Mouse (Mus musculus): ENCODE measurements at regions not wholly inside any gene's neighbourhood (a gene's known extent, or its start where the extent isn't known, plus 50 kb on each side); places are given as distances from the start of the nearest gene placed in this dataset.

- no peak for DNase-seq (ENCODE audit: low spot score)
- ATAC-seq (replicated peaks; ENCODE audit: low FRiP score, low TSS enrichment, low read depth): no peak
- H3K27me3 ChIP-seq (replicated peaks; ENCODE audit: control insufficient read depth, insufficient read depth, low read length): no peaks in the 10 kb centered on the region
- no peak overlapping the region for H3K27ac ChIP-seq (ENCODE audit: low read depth)
- H3K9ac ChIP-seq (ENCODE audit: low read length): no peak overlapping the region
- H3K4me3 ChIP-seq (ENCODE audit: low read depth, low read length): no peak overlapping the region
- no peak overlapping the region for H3K4me2 ChIP-seq (ENCODE audit: low read length)
- no peaks in the 10 kb centered on the region for H3K36me3 ChIP-seq (ENCODE audit: control insufficient read depth, insufficient read depth, low read length)
- 88% methylated on average over 8 of the region's 8 CpGs for WGBS
- no peaks in the 10 kb centered on the region for H3K9me3 ChIP-seq (ENCODE audit: control insufficient read depth, low read length)
- no peaks in the 10 kb centered on the region for H3K4me1 ChIP-seq (replicated peaks; ENCODE audit: control insufficient read depth, insufficient read depth, low read length)
Observed at GRCm38 (mm10) chr8:113051770-113052473, 482.1 kb downstream of the Cntnap4 start.

- Histone ChIP-seq H3K9me3 (ENCODE audit: control insufficient read depth, low read length) (no peaks in the 10 kb centered on the region), H3K27me3 (replicated peaks; ENCODE audit: control insufficient read depth, insufficient read depth, low read length) (no peaks in the 10 kb centered on the region), H3K36me3 (ENCODE audit: control insufficient read depth, insufficient read depth, low read length) (no peaks in the 10 kb centered on the region), H3K4me3 (ENCODE audit: low read depth, low read length) (no peak overlapping the region), H3K4me1 (replicated peaks; ENCODE audit: control insufficient read depth, insufficient read depth, low read length) (no peaks in the 10 kb centered on the region), H3K9ac (ENCODE audit: low read length) (no peak overlapping the region), H3K4me2 (ENCODE audit: low read length) (no peak overlapping the region), H3K27ac (ENCODE audit: low read depth) (no peak overlapping the region)
- 73% methylated on average over 2 of the region's 2 CpGs for WGBS
- ATAC-seq (replicated peaks; ENCODE audit: low FRiP score, low TSS enrichment, low read depth) (no peak), DNase-seq (ENCODE audit: low spot score) (no peak)
Observed at GRCm38 (mm10) chr8:113065246-113066169, 495.7 kb downstream of the Cntnap4 start.

- no peak for DNase-seq (ENCODE audit: low spot score)
- Histone ChIP-seq H3K36me3 (ENCODE audit: control insufficient read depth, insufficient read depth, low read length) (no peaks in the 10 kb centered on the region), H3K4me3 (ENCODE audit: low read depth, low read length) (no peak overlapping the region), H3K27me3 (replicated peaks; ENCODE audit: control insufficient read depth, insufficient read depth, low read length) (no peaks in the 10 kb centered on the region), H3K27ac (ENCODE audit: low read depth) (no peak overlapping the region), H3K9me3 (ENCODE audit: control insufficient read depth, low read length) (no peaks in the 10 kb centered on the region), H3K4me2 (ENCODE audit: low read length) (no peak overlapping the region), H3K4me1 (replicated peaks; ENCODE audit: control insufficient read depth, insufficient read depth, low read length) (no peaks in the 10 kb centered on the region), H3K9ac (ENCODE audit: low read length) (no peak overlapping the region)
- no peak for ATAC-seq (replicated peaks; ENCODE audit: low FRiP score, low TSS enrichment, low read depth)
- 87% methylated on average over 6 of the region's 6 CpGs for WGBS
Observed at GRCm38 (mm10) chr8:113066170-113066708, 496.4 kb downstream of the Cntnap4 start.

GRCm38 (mm10) chr8:113083976-113084375 is 514.1 kb downstream of the Cntnap4 start:
- WGBS: 87% methylated on average over 2 of the region's 2 CpGs
- DNase-seq (ENCODE audit: low spot score) (no peak), ATAC-seq (replicated peaks; ENCODE audit: low FRiP score, low TSS enrichment, low read depth) (no peak)
- no peaks in the 10 kb centered on the region for H3K9me3 ChIP-seq (ENCODE audit: control insufficient read depth, low read length)
- no peak overlapping the region for H3K4me3 ChIP-seq (ENCODE audit: low read depth, low read length)
- no peak overlapping the region for H3K4me2 ChIP-seq (ENCODE audit: low read length)
- H3K27ac ChIP-seq (ENCODE audit: low read depth): no peak overlapping the region
- H3K36me3 ChIP-seq (ENCODE audit: control insufficient read depth, insufficient read depth, low read length): no peaks in the 10 kb centered on the region
- H3K9ac ChIP-seq (ENCODE audit: low read length): no peak overlapping the region
- H3K4me1 ChIP-seq (replicated peaks; ENCODE audit: control insufficient read depth, insufficient read depth, low read length): no peaks in the 10 kb centered on the region
- no peaks in the 10 kb centered on the region for H3K27me3 ChIP-seq (replicated peaks; ENCODE audit: control insufficient read depth, insufficient read depth, low read length)

- H3K36me3 ChIP-seq (ENCODE audit: control insufficient read depth, insufficient read depth, low read length): no peaks in the 10 kb centered on the region
- H3K4me3 ChIP-seq (ENCODE audit: low read depth, low read length): no peak overlapping the region
- H3K27me3 ChIP-seq (replicated peaks; ENCODE audit: control insufficient read depth, insufficient read depth, low read length): no peaks in the 10 kb centered on the region
- WGBS: 71% methylated on average over 1 of the region's 1 CpGs
- H3K27ac ChIP-seq (ENCODE audit: low read depth): no peak overlapping the region
- no peak overlapping the region for H3K9ac ChIP-seq (ENCODE audit: low read length)
- H3K9me3 ChIP-seq (ENCODE audit: control insufficient read depth, low read length): no peaks in the 10 kb centered on the region
- H3K4me2 ChIP-seq (ENCODE audit: low read length): no peak overlapping the region
- DNase-seq (ENCODE audit: low spot score) (no peak), ATAC-seq (replicated peaks; ENCODE audit: low FRiP score, low TSS enrichment, low read depth) (no peak)
- no peaks in the 10 kb centered on the region for H3K4me1 ChIP-seq (replicated peaks; ENCODE audit: control insufficient read depth, insufficient read depth, low read length)
Observed at GRCm38 (mm10) chr8:113087586-113087985, 517.7 kb downstream of the Cntnap4 start.

GRCm38 (mm10) chr8:113111665-113112064 is 523.7 kb upstream of the Mon1b start:
- no peak overlapping the region for H3K4me2 ChIP-seq (ENCODE audit: low read length)
- H3K27ac ChIP-seq (ENCODE audit: low read depth): no peak overlapping the region
- no peaks in the 10 kb centered on the region for H3K9me3 ChIP-seq (ENCODE audit: control insufficient read depth, low read length)
- H3K27me3 ChIP-seq (replicated peaks; ENCODE audit: control insufficient read depth, insufficient read depth, low read length): no peaks in the 10 kb centered on the region
- ATAC-seq (replicated peaks; ENCODE audit: low FRiP score, low TSS enrichment, low read depth) (no peak), DNase-seq (ENCODE audit: low spot score) (no peak)
- H3K4me1 ChIP-seq (replicated peaks; ENCODE audit: control insufficient read depth, insufficient read depth, low read length): no peaks in the 10 kb centered on the region
- 70% methylated on average over 6 of the region's 6 CpGs for WGBS
- H3K9ac ChIP-seq (ENCODE audit: low read length): no peak overlapping the region
- no peaks in the 10 kb centered on the region for H3K36me3 ChIP-seq (ENCODE audit: control insufficient read depth, insufficient read depth, low read length)
- H3K4me3 ChIP-seq (ENCODE audit: low read depth, low read length): no peak overlapping the region

GRCm38 (mm10) chr8:113114165-113114700 is 521.2 kb upstream of the Mon1b start:
- Histone ChIP-seq H3K4me1 (replicated peaks; ENCODE audit: control insufficient read depth, insufficient read depth, low read length) (no peaks in the 10 kb centered on the region), H3K27me3 (replicated peaks; ENCODE audit: control insufficient read depth, insufficient read depth, low read length) (no peaks in the 10 kb centered on the region), H3K4me3 (ENCODE audit: low read depth, low read length) (no peak overlapping the region), H3K27ac (ENCODE audit: low read depth) (no peak overlapping the region), H3K9ac (ENCODE audit: low read length) (no peak overlapping the region), H3K9me3 (ENCODE audit: control insufficient read depth, low read length) (no peaks in the 10 kb centered on the region), H3K4me2 (ENCODE audit: low read length) (no peak overlapping the region), H3K36me3 (ENCODE audit: control insufficient read depth, insufficient read depth, low read length) (no peaks in the 10 kb centered on the region)
- no peak for ATAC-seq (replicated peaks; ENCODE audit: low FRiP score, low TSS enrichment, low read depth)
- WGBS: 28% methylated on average over 3 of the region's 3 CpGs
- no peak for DNase-seq (ENCODE audit: low spot score)

- WGBS: 81% methylated on average over 9 of the region's 9 CpGs
Observed at GRCm38 (mm10) chr8:113117241-113117640, 518.1 kb upstream of the Mon1b start.

More at GRCm38 (mm10) chr8:113117241-113117640, 518.1 kb upstream of the Mon1b start:
- H3K27me3 ChIP-seq (replicated peaks; ENCODE audit: control insufficient read depth, insufficient read depth, low read length): no peaks in the 10 kb centered on the region
- H3K4me3 ChIP-seq (ENCODE audit: low read depth, low read length): no peak overlapping the region
- H3K36me3 ChIP-seq (ENCODE audit: control insufficient read depth, insufficient read depth, low read length): no peaks in the 10 kb centered on the region
- DNase-seq (ENCODE audit: low spot score) (no peak), ATAC-seq (replicated peaks; ENCODE audit: low FRiP score, low TSS enrichment, low read depth) (no peak)
- H3K9ac ChIP-seq (ENCODE audit: low read length): no peak overlapping the region
- no peaks in the 10 kb centered on the region for H3K9me3 ChIP-seq (ENCODE audit: control insufficient read depth, low read length)
- no peak overlapping the region for H3K4me2 ChIP-seq (ENCODE audit: low read length)
- no peaks in the 10 kb centered on the region for H3K4me1 ChIP-seq (replicated peaks; ENCODE audit: control insufficient read depth, insufficient read depth, low read length)
- no peak overlapping the region for H3K27ac ChIP-seq (ENCODE audit: low read depth)
